Mouse (Mus musculus): ENCODE measurements at regions not wholly inside any gene's neighbourhood (a gene's known extent, or its start where the extent isn't known, plus 50 kb on each side); places are given as distances from the start of the nearest gene placed in this dataset.

- no peak for TF ChIP-seq CTCF (IDR thresholded peaks at IDR 0.05; ENCODE audit: control insufficient read depth, insufficient read depth, insufficient read length)
- TF ChIP-seq CEBPB (IDR thresholded peaks at IDR 0.05; ENCODE audit: low read depth): no peak
- TF ChIP-seq FOSL1 (IDR thresholded peaks at IDR 0.05; ENCODE audit: insufficient read depth, low read length, poor library complexity, severe bottlenecking): no peak
Observed at GRCm38 (mm10) chr9:46642696-46643095, 322.9 kb upstream of the 4931429L15Rik start.
